Mouse (Mus musculus) kidney, adult 2 months (tissue): ENCODE data around the gene Fam189b.

ENCODE experiments used
- CTCF ChIP-seq: fragments of 200-500 bp; conservative IDR thresholded peaks from 2 replicates; pipeline ENCODE4 v1.5.1; 2011; ENCODE audit warnings: low read depth, mild to moderate bottlenecking, control low read depth, low read length, moderate library complexity, mixed read lengths; ENCODE audit not compliant: insufficient read depth, insufficient read length
- POLR2A ChIP-seq: fragments of 200-500 bp; IDR thresholded peaks from one replicate; pipeline ENCODE4 v1.6.1; 2011; ENCODE audit warnings: low read depth, low read length, control low read depth

DNA sequence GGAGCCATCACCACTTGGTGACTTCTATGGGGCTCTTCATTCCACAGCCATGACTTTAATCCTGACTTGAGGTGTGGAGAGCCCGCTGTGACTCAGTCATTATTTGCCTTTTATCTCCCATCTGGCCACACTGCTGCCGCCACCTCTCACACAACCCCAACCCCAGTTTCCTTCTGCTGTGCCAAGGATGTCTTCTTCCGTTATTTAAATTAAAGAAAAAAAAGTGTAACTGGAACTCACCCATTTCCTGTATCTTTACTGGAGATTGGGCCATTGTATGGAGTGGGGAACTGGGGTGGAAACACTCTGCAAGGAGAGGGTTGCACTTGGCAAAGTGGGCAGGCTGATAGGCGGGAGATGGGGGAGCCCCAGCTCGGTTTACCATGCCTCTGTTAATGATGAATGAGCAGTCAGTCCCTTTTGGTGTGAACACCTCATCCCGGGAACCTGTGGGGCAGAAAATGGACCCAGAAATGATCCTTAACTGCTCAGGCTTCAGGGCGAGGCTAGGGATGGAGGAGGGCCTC is 349 bp upstream of the Fam189b start:
- TF ChIP-seq POLR2A: no peak
- TF ChIP-seq CTCF: no peak
